Mouse (Mus musculus) CD8-positive naive resting alpha-beta T cell, adult 2 months (primary cell): ENCODE data around the gene Gm6899.

Experiments used
- DNase-seq, 2 experiments: peaks; one replicate each; pipeline ENCODE4 v3.0.0; 2022; ENCODE audit warnings: low read depth in 2 of 2, low spot score in 2 of 2

Gene Gm6899

GRCm38 (mm10) chr11:26642141-26642540, 49.1 kb downstream of the Gm6899 start:
- no peak for DNase-seq
